ENCODE assay signal across 13 mouse cellular contexts in genomic region chr16:31996371-31996770, GRCm38 (mm10).
"Had no signal": no experiment of that assay in that cellular context is flagged by ENCODE, and none has a peak within 500 bp of the region (broad histone marks: within the 10 kb centered on the region; RNA-seq: fewer than 3 reads in every experiment).

No protein-coding gene starts in this region.

- H3K4me3 ChIP-seq: limb, embryonic 12.5 days; limb, embryonic 15.5 days had no signal

- H3K4me2 ChIP-seq: limb, embryonic 12.5 days; limb, embryonic 15.5 days; midbrain, embryonic 11.5 days had no signal

- ATAC-seq: inflammation-experienced regulatory T-cells, adult 6 months; intestine, embryonic 16.5 days had no signal

- DNase-seq: kidney, postnatal 4 days; left cerebral cortex, postnatal 4 days; lung, adult 2 months; lung, postnatal 14 days; lung, postnatal 4 days; midbrain, embryonic 14.5 days; thymus, adult 18-20 months; thymus, postnatal 36 days had no signal

- H3K9ac ChIP-seq: limb, embryonic 12.5 days; limb, embryonic 15.5 days had no signal

- H3K9me3 ChIP-seq: limb, embryonic 12.5 days; limb, embryonic 15.5 days had no signal

- H3K27me3 ChIP-seq: limb, embryonic 12.5 days; limb, embryonic 15.5 days had no signal

- H3K4me1 ChIP-seq: limb, embryonic 12.5 days had no signal

- H3K27ac ChIP-seq: limb, embryonic 12.5 days; limb, embryonic 15.5 days had no signal
